Mouse (Mus musculus) 3134 (cell line): Measurements from ENCODE around the gene Tmem209.

Experiments
- DNase-seq: peaks from one replicate; pipeline ENCODE4 v3.0.0-alpha.2; 2011; ENCODE audit warnings: low spot score; ENCODE audit not compliant: insufficient read length; ENCODE audit errors: extremely low read depth

Tmem209 gene

DNA sequence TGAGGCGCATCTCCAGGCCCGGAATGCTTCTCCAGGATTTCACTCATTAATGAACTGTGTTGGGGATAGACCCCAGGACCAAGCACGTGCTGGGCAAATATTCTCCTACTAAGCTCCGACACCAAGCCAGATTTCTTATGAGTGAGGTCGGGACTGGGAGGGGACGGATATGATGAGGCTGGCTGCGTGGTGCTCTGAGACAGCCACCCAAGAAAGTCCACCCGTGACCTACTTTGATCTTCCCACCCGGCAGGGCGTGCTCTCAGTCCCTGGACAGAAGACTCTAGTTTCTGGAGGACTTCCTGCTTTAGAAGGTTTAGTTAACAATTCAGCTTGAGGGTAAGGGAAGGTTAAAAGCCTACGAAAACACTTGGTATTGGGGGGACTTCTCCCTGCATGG lies 44.0 kb downstream of the Tmem209 start:
- no peak for DNase-seq

GRCm38 (mm10) chr6:30462822-30463221 lies 46.8 kb downstream of the Tmem209 start:
- DNase-seq, result no peak

DNA sequence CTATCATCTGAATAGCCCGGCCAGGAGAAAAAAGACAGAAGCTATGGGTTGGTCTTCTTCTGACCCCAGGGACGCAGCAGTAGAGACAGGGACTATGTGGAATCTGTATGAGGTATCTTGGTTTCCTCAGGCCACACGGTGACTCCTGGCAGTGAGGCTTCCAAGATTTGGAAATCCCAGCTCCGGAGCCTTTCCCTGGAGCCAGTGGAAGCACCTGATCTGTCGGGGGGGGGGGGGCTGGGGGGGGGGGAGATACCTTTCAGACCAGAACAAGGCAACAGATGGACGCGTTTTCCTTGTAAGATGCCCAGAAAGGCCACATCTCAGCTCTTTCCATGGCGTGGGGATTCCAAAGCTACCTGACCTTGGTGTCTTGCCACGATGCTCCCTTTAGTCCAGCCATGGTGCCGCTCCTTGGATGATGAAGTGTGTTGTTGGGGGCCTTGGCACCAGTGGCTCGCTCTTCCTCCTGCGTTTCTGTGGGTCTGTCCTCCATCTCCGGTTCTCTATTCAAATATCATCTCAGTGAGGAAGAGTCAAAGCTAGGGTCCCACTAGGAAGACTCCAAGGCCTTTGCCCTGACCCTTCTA lies 47.7 kb downstream of the Tmem209 start:
- DNase-seq, result no peak

- no peak for DNase-seq
These were observed 48.7 kb downstream of the Tmem209 start for GRCm38 (mm10) chr6:30460750-30461446.

GRCm38 (mm10) chr6:30459811-30460749 lies 49.5 kb downstream of the Tmem209 start:
- no peak for DNase-seq

GRCm38 (mm10) chr6:30459056-30459747 lies 50.4 kb downstream of the Tmem209 start:
- no peak for DNase-seq

DNA sequence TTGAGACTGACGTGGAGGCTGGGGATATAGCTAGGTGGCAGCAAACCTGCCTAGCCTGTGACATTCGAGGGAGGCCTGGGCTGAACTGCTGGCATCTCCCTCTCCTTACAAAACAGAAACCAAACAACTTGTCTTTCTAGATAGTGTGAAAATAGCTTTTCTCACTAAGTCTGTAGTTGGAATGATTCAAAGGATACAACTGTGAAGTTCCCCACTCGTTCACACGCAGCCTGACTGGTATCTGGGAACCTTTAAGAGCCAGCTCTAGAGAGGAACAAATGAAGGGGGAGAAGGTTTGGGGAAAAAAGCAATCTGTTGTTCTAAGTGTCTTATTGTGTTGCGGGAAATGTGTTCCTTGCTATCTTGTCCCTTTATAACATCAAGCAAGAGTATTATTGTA lies 51.0 kb downstream of the Tmem209 start:
- DNase-seq, result no peak

- no peak for DNase-seq
These were observed 52.6 kb downstream of the Tmem209 start for GRCm38 (mm10) chr6:30456991-30457390.

DNA sequence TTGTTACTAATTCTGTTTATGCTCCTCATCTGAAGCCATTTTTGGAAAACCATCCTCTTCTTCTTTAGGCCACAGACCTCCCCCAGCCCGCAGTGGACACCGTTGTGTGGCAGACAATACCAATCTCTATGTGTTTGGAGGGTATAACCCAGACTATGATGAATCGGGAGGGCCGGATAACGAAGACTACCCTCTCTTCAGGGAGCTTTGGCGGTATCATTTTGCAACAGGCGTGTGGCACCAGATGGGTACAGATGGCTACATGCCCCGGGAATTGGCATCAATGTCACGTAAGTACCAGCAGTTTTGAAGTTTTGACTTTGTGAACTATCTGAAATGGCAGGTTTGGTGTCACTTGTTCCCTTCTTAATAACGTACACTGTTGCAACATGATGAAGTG lies 70.0 kb downstream of the Tmem209 start:
- no peak for DNase-seq

DNA sequence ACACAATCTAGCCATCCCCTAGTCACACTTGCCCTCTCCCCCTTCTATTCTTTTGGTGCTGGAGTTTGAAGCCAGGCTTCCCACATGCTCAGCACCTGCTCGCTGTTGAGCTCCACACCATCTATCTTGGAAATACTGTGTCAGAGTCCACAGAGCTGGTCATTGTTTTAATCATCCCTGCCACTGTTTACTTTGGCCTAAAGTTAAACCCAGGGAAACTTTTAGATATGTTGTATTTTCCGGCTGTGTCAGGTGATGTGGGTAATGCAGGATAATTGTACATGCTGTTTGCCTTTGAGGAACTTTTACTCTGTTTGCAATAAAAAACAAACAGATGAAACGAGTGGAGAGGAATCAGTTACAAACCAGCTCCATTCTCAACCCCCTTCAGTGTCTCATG lies 72.5 kb downstream of the Tmem209 start:
- DNase-seq, result no peak

DNA sequence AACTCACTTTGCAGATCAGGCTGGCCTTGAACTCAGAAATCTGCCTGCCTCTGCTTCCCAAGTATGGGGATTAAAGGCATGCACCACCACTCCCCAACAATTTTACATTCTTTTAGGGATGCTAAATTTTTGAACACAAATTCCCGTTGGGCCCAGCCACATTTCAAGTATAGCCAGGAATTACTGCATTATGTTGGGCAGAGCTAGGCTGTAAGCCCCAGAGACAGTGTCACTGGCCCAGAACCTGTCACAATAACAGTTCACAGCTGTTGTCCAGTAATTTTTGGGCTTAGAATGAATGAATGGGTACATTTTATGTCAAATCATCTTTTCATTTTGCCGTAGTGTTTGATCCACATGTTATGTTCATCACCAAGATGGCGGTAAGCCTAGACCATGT lies 73.1 kb downstream of the Tmem209 start:
- no peak for DNase-seq

DNA sequence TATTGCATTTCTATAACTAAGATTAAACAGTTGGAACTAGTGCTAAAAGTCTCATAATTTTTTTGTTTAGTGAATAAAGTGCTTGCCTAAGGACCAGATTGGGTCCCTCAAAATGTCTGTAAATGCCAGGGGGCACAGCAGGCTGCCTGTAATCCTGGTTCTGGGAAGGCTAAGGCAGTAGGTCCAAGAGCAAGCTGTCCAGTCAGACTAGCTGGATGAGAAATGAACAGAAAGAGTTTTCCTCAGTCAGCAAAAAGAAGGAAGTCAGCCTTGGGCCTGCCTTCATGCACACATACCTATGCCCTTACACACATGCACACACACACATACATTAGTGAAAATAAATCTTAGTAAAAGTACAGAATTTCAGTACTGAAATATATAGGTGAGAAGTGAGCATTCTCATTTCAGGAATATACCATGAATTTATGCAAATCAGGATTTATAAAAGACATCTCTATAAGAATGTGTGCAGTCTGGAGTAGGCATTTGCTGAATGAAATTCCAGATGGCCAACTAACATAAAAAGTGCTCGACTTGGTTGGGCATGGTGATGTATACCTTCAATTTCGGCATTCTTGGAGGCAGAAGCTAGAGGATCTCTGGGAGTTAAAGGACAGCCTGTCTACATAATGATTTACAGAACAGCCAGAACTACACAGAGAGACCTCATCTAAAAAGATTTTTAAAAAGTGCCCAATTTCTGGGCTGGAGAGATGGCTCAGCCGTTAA lies 77.0 kb downstream of the Tmem209 start:
- DNase-seq, result no peak
